Mouse (Mus musculus) C2C12 (cell line): ENCODE data around the gene Radil. TPM values are rescaled to one million over a fixed set of nuclear protein-coding genes. Genes with fewer than 3 reads are reported as not detected.

ENCODE experiments used
- H3K27me3 ChIP-seq: one replicate; pipeline ENCODE4 v1.6.1; 2011; ENCODE audit not compliant: control insufficient read depth, insufficient read depth, insufficient read length
- H3K36me3 ChIP-seq: one replicate; pipeline ENCODE4 v1.6.1; 2011; ENCODE audit not compliant: control insufficient read depth, insufficient read depth
- H3K4me3 ChIP-seq: one replicate; pipeline ENCODE4 v1.5.1; 2011; ENCODE audit warnings: mild to moderate bottlenecking, control low read depth; ENCODE audit not compliant: poor library complexity, insufficient read depth, severe bottlenecking
- H3K79me2 ChIP-seq: one replicate; pipeline ENCODE4 v1.6.1; 2011; ENCODE audit not compliant: control insufficient read depth, insufficient read depth
- H3K79me3 ChIP-seq: one replicate; pipeline ENCODE4 v1.6.1; 2011; ENCODE audit warnings: low read depth, control low read depth
- H3ac ChIP-seq: one replicate; pipeline ENCODE3; 2011; ENCODE audit warnings: low read depth; ENCODE audit not compliant: control insufficient read depth, insufficient read length
- CEBPB ChIP-seq: IDR thresholded peaks from one replicate; pipeline ENCODE4 v1.6.1; 2011; ENCODE audit warnings: low read depth, mild to moderate bottlenecking, control low read depth, moderate library complexity
- CTCF ChIP-seq: IDR thresholded peaks from one replicate; pipeline ENCODE4 v1.5.1; 2011; ENCODE audit not compliant: control insufficient read depth, insufficient read depth, insufficient read length
- FOSL1 ChIP-seq: IDR thresholded peaks from one replicate; pipeline ENCODE4 v1.8.0; 2011; ENCODE audit warnings: mild to moderate bottlenecking, low read length; ENCODE audit not compliant: poor library complexity, insufficient read depth, severe bottlenecking
- MAX ChIP-seq: IDR thresholded peaks from one replicate; pipeline ENCODE4 v1.6.1; 2011; ENCODE audit warnings: mild to moderate bottlenecking, control low read depth
- MYOD1 ChIP-seq: IDR thresholded peaks from one replicate; pipeline ENCODE4 v1.6.1; 2011; ENCODE audit warnings: low read depth; ENCODE audit not compliant: control insufficient read depth, insufficient read length
- MYOG ChIP-seq: IDR thresholded peaks from one replicate; pipeline ENCODE4 v1.6.1; 2011; ENCODE audit not compliant: control insufficient read depth, insufficient read length; ENCODE audit errors: extremely low read depth
- USF1 ChIP-seq: IDR thresholded peaks from one replicate; pipeline ENCODE4 v1.6.1; 2011; ENCODE audit warnings: low read depth, mild to moderate bottlenecking, control low read depth, moderate library complexity
- polyA plus RNA-seq: library from polyadenylated mRNA; unstranded; fragments of >200 nt; fragmentation: generic; extraction: Trizol; gene quantifications from one replicate; pipeline ENCODE4 v1.2.1, GENCODE M21; 2012; ENCODE audit warnings: missing spikeins

The Radil gene
- polyA plus RNA-seq, 1 experiment = 2.5 TPM

- H3K79me2 ChIP-seq = no peaks in the 10 kb centered on the region
- no peak overlapping the region for H3K4me3 ChIP-seq
- H3ac ChIP-seq = no peak overlapping the region
- H3K27me3 ChIP-seq = no peaks in the 10 kb centered on the region
- H3K36me3 ChIP-seq = no peaks in the 10 kb centered on the region
- H3K79me3 ChIP-seq = no peaks in the 10 kb centered on the region
- TF ChIP-seq USF1 = no peak
- no peak for TF ChIP-seq FOSL1
- TF ChIP-seq CTCF = no peak
- no peak for TF ChIP-seq MYOG
- no peak for TF ChIP-seq MAX
- no peak for TF ChIP-seq MYOD1
- no peak for TF ChIP-seq CEBPB
Measured at GRCm38 (mm10) chr5:142524711-142525464, 26.0 kb downstream of the Radil start.

DNA sequence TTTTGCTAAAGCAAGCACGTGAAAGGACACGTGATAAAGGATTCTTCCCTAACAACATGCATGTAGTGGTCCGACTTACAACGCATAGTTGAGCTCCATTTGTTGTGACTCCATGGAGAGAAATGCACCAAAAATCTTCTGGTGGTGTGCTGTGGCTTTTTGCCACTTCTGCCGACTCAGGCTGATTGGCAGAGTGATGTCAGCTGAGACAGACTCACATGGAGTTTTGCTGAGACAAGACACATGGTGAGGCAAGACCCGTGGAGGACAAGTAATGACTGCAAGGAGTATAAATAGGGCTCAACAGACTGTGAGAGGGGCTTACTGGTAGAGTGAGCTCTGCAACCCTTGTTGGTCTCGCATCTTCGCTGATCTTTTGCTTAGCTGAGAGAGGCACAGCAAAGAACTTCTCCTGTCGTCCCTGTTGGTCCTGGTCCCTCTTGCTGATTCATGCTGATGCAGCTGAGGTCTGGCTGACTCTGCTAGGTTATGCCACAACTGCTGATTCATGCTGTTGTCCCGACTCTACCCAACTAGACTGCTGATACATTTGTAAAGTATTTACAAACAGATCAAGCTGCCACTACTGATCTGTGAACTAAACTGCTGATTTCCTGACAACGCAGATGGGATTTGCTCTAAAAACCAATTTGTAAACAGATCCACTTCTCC is 29.6 kb downstream of the Radil start:
- Histone ChIP-seq H3K79me2 (no peaks in the 10 kb centered on the region), H3K27me3 (no peaks in the 10 kb centered on the region), H3K4me3 (no peak overlapping the region), H3ac (no peak overlapping the region), H3K79me3 (no peaks in the 10 kb centered on the region), H3K36me3 (no peaks in the 10 kb centered on the region)
- no peak for TF ChIP-seq MYOD1
- TF ChIP-seq FOSL1 = no peak
- no peak for TF ChIP-seq MYOG
- no peak for TF ChIP-seq USF1
- TF ChIP-seq CEBPB = no peak
- TF ChIP-seq MAX = no peak
- no peak for TF ChIP-seq CTCF

GRCm38 (mm10) chr5:142520360-142520759 is 30.5 kb downstream of the Radil start:
- Histone ChIP-seq H3K79me3 (no peaks in the 10 kb centered on the region), H3K79me2 (no peaks in the 10 kb centered on the region), H3K27me3 (no peaks in the 10 kb centered on the region), H3K4me3 (no peak overlapping the region), H3K36me3 (no peaks in the 10 kb centered on the region), H3ac (no peak overlapping the region)
- TF ChIP-seq CTCF (no peak), MYOG (no peak), FOSL1 (no peak), CEBPB (no peak), MYOD1 (no peak), USF1 (no peak), MAX (no peak)

GRCm38 (mm10) chr5:142518973-142519372 is 31.9 kb downstream of the Radil start:
- Histone ChIP-seq H3K79me3 (no peaks in the 10 kb centered on the region), H3K27me3 (no peaks in the 10 kb centered on the region), H3K4me3 (no peak overlapping the region), H3ac (no peak overlapping the region), H3K36me3 (no peaks in the 10 kb centered on the region), H3K79me2 (no peaks in the 10 kb centered on the region)
- TF ChIP-seq MAX (no peak), MYOD1 (no peak), CEBPB (no peak), CTCF (no peak), MYOG (no peak), USF1 (no peak), FOSL1 (no peak)

- H3ac ChIP-seq = no peak overlapping the region
- H3K79me2 ChIP-seq = no peaks in the 10 kb centered on the region
- H3K79me3 ChIP-seq = no peaks in the 10 kb centered on the region
- TF ChIP-seq CEBPB = no peak
- no peak for TF ChIP-seq FOSL1
- no peak for TF ChIP-seq CTCF
- no peak for TF ChIP-seq MYOD1
- TF ChIP-seq MYOG = no peak
- TF ChIP-seq MAX = no peak
- no peak for TF ChIP-seq USF1
- H3K4me3 ChIP-seq = no peak overlapping the region
- H3K36me3 ChIP-seq = no peaks in the 10 kb centered on the region
- H3K27me3 ChIP-seq = no peaks in the 10 kb centered on the region
Measured at GRCm38 (mm10) chr5:142512112-142512511, 38.8 kb downstream of the Radil start.

DNA sequence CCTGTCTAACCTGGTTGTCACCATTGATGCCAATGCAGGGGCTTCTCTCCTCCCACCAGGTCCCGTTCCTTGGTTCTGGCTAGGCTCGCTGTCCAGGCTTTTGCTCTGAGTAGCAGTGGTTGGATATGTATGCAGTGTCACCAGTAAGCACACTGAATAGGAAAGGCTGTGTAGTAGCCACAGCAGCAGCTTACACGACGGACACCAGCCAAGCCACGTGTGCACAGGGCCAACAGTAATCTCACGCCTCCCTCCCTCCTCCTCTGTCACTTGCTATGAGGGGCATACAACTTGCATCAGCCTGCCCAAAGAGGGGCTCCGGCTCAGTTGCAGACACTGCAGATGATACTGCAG is 40.9 kb downstream of the Radil start:
- H3K27me3 ChIP-seq = no peaks in the 10 kb centered on the region
- H3K36me3 ChIP-seq = no peaks in the 10 kb centered on the region
- H3ac ChIP-seq = no peak overlapping the region
- no peaks in the 10 kb centered on the region for H3K79me2 ChIP-seq
- no peaks in the 10 kb centered on the region for H3K79me3 ChIP-seq
- TF ChIP-seq CEBPB (no peak), MAX (no peak), MYOG (no peak), CTCF (no peak), USF1 (no peak)
- H3K4me3 ChIP-seq = no peak overlapping the region
